Mouse (Mus musculus) bone marrow macrophage, adult 2 months (primary cell): Measurements from ENCODE around the gene Tardbp. TPM values are rescaled to one million over a fixed set of nuclear protein-coding genes. Genes with fewer than 3 reads are reported as not detected.
A peak's percentile ranks its signal among the peaks of the same experiment; 100 is the strongest.

ENCODE experiments used
- H3K27ac ChIP-seq: 2 replicates; pipeline ENCODE4 v1.5.1; 2012; ENCODE audit warnings: low read depth, low read length; ENCODE audit not compliant: insufficient read depth
- H3K4me1 ChIP-seq: 2 replicates; pipeline ENCODE4 v1.6.1; 2012; ENCODE audit warnings: low read length; ENCODE audit not compliant: control insufficient read depth, insufficient read depth
- H3K4me3 ChIP-seq: 2 replicates; pipeline ENCODE4 v1.5.1; 2012; ENCODE audit warnings: mild to moderate bottlenecking, low read length, moderate library complexity; ENCODE audit not compliant: insufficient read depth
- CTCF ChIP-seq: IDR thresholded peaks from 2 replicates; pipeline ENCODE4 v1.5.1; 2012; ENCODE audit warnings: low read depth, mild to moderate bottlenecking, low read length, moderate library complexity
- POLR2A ChIP-seq: IDR thresholded peaks from 2 replicates; pipeline ENCODE4 v1.6.1; 2012; ENCODE audit warnings: mild to moderate bottlenecking, low read depth, low read length, borderline replicate concordance
- polyA plus RNA-seq: library from polyadenylated mRNA; stranded (reverse); fragments of >200 nt; gene quantifications from 2 replicates; pipeline ENCODE4 v1.2.4, GENCODE M21; 2012; ENCODE audit not compliant: missing spikeins, insufficient read depth, insufficient read length

Tardbp gene
- polyA plus RNA-seq, 1 experiment = 180 TPM

GRCm38 (mm10) chr4:148602357-148603120, 24.3 kb downstream of the Tardbp start, which contains the start of gene Masp2:
Masp2 (plus strand) TSS chr4:148602554.
- no peak within 1 kb of the TSS for H3K27ac ChIP-seq
- peaks cover 24% of the 10 kb centered on the region for H3K4me1 ChIP-seq
- no peak for TF ChIP-seq POLR2A
- TF ChIP-seq CTCF = no peak
- no peak within 1 kb of the TSS for H3K4me3 ChIP-seq

- H3K27ac ChIP-seq = no peak overlapping the region
- no peak for TF ChIP-seq POLR2A
- TF ChIP-seq CTCF = no peak
- H3K4me1 ChIP-seq = peaks cover 24% of the 10 kb centered on the region
- H3K4me3 ChIP-seq = no peak overlapping the region
These were observed 24.9 kb downstream of the Tardbp start for GRCm38 (mm10) chr4:148601871-148602270.

- no peak overlapping the region for H3K27ac ChIP-seq
- peaks cover 24% of the 10 kb centered on the region for H3K4me1 ChIP-seq
- no peak for TF ChIP-seq POLR2A
- no peak for TF ChIP-seq CTCF
- H3K4me3 ChIP-seq = no peak overlapping the region
These were observed 26.5 kb downstream of the Tardbp start for GRCm38 (mm10) chr4:148600316-148600715.

DNA sequence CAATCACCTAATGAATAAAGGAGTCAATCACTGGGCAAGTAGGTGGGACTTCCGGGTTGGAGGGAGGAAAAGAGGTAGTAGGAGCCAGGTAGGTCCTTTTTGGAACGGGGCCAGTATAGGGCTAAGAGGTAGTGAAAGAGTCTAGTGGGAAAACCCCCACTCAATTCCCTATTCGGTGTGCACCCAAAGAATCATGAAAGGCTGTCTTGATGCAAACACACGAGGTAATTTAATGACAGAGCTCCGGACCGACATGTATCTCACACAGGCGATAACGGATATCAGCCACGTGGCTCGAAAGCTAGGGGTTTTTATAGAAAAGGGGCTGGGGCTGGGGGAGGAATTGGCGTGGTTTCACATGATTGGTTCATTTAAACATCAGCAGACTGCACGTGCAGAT, 28.0 kb downstream of the Tardbp start:
- no peak overlapping the region for H3K4me3 ChIP-seq
- H3K4me1 ChIP-seq = peaks cover 22% of the 10 kb centered on the region
- H3K27ac ChIP-seq = no peak overlapping the region
- no peak for TF ChIP-seq CTCF
- TF ChIP-seq POLR2A = no peak

GRCm38 (mm10) chr4:148596731-148597130, 30.1 kb downstream of the Tardbp start:
- Histone ChIP-seq H3K4me1 (peaks cover 24% of the 10 kb centered on the region), H3K4me3 (no peak overlapping the region)

DNA sequence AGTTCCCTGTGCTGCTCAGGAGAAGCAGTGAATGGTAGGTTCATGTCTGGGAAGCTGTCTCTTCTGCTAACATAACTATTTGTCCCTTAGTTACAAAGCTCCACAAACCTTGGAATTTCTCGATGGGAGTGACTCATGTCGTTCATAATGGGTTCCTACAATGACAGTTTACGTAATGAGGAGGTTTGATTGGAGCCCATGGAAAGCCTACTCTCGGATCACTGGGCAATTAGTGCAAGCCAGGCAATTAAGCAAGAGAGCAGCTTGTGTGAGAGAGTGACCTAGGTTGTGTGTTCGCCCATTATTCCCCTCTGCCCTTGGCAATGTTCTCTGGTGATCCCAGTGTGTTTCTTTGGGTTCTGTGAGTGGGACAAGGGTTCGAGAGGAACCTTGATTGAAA, 30.9 kb downstream of the Tardbp start:
- no peak for TF ChIP-seq POLR2A
- Histone ChIP-seq H3K4me3 (no peak overlapping the region), H3K27ac (no peak overlapping the region), H3K4me1 (peaks cover 20% of the 10 kb centered on the region)

More at GRCm38 (mm10) chr4:148596731-148597130, 30.1 kb downstream of the Tardbp start:
- H3K27ac ChIP-seq = no peak overlapping the region
- TF ChIP-seq CTCF (no peak), POLR2A (no peak)

DNA sequence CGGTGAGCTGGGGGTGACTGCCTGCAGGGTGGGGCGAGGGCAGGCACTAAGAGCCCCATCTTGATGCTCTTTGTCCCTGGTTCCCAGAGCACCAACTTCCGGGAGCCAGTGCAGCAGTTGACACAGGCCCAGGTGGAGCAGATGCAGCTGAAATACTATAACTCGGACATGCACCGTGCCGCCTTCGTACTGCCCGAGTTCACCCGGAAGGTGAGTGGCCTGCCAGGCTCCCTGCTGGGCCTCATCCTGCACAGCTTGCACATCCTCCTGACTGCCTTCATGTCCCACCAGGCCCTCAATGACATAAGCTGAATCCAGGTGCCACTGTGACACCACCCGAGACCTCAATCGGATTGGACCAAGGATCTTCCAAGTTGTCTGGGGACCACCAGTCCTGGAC, 32.8 kb downstream of the Tardbp start:
- Histone ChIP-seq H3K27ac (no peak overlapping the region), H3K4me3 (no peak overlapping the region), H3K4me1 (peaks cover 15% of the 10 kb centered on the region)
- TF ChIP-seq CTCF (no peak), POLR2A (no peak)

DNA sequence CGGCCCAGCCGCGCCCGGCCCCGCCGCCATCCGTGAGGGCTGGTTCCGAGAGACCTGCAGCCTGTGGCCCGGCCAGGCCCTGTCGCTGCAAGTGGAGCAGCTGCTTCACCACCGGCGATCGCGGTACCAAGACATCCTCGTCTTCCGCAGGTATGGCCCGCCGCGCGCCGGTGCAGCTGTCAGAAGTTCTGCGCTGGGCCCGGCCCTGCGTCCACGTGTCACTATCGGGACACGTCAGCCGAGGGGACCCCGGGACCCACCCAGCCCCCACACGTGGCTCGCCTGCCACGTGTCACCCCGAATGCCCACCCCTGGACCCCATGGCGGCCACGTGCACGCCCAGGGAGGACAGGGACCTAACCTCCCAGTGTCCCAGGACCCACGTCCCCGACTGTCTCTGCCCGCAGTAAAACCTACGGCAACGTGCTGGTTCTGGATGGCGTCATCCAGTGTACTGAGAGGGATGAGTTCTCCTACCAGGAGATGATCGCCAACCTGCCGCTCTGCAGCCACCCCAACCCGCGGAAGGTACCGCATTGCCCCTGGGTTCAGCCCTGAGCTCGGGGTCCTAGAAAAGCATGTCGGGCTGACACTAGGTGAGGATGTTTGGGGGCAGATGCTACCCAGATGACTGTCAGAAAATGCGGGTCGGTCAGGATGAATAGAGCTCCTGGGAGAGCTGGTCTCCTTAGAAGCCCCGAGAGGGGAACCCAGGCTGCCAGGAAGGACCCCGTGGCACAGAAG, 35.0 kb downstream of the Tardbp start:
- H3K27ac ChIP-seq = peak overlapping the region; percentile 67
- peak overlapping the region; percentile 76 for H3K4me3 ChIP-seq

GRCm38 (mm10) chr4:148591171-148591630, 35.6 kb downstream of the Tardbp start, which contains the start of gene Srm:
Srm (plus strand) TSS chr4:148591503.
- peak within 1 kb of the TSS; percentile 67 for H3K27ac ChIP-seq
- peaks cover 13% of the 10 kb centered on the region for H3K4me1 ChIP-seq
- peak within 1 kb of the TSS; percentile 76 for H3K4me3 ChIP-seq
- TF ChIP-seq CTCF (no peak), POLR2A (no peak)

More for the DNA sequence above, 35.0 kb downstream of the Tardbp start:
- TF ChIP-seq POLR2A = no peak
- no peak for TF ChIP-seq CTCF
- H3K4me1 ChIP-seq = peaks cover 12% of the 10 kb centered on the region

DNA sequence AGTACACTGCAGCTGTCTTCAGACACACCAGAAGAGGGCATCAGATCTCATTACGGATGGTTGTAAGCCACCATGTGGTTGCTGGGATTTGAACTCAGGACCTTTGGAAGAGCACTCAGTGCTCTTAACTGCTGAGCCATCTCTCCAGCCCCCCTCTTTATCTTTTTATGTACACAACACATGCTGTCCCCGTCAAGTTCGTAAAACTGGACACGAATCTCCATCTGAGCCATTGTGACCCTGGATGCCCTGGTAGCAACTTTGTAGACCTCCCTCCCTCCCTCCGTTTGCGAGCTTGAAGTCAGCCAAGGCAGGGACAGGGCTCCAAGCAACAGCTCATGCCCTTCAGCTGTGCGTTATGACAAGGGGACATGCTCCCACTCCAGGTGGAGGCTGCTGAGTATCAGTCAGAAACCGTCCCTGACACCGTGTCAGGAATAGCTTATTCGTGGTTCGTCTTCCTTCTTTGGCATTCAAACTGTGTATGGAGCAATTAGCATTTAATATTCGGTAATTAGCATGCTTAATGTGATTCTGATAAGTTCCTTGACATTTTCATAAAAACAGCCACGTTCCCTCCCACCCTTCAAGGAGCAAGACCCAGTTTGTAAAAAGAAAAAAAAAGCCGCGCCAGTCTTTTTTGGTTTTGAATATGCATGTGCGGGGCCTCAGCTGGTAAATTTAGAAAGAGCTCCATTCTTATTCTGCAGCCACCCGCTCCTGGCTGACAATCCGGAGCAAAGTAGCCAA, 36.2 kb downstream of the Tardbp start:
- Histone ChIP-seq H3K4me1 (peaks cover 13% of the 10 kb centered on the region), H3K27ac (peak overlapping the region; percentile 64), H3K4me3 (peak overlapping the region; percentile 72)
- TF ChIP-seq POLR2A (no peak), CTCF (no peak)
